Mouse (Mus musculus): Measurements from ENCODE around the gene Grid2.

DNA sequence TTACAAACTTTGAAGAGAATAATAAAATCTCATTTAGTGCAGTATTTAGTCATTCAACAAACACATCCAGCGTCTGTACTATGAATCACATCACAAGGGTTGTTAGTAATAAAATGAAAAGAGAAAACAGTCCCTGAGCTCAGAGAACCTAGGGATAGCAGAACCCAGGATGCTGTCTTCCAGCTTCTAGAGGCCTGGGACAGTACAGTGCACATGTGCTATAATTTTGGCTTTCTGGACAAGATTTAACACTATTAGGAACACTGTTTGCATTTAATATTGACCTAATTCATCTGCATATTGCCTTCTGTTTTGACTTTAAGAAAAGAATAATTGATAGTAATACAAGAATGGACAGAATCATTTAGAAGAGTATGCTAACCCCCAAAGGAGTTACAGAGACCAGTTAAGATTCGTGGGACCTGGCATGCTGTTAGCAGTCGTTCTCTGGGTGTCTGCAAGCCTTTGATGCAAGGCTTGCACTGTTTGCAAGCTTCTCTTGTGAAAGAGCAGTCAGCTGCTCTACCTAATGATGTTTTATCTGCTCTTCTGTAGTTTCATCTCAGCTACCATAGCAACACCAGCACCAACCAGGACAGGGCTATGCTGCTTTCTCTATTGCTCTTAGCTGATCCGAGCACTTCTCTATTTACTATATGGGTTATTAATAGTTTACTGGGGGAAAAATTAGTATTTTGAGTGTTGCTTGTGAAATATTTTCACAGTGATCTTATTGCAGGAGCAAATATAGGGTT, 1234.8 kb downstream of the Grid2 start:
- TF ChIP-seq CTCF (IDR thresholded peaks at IDR 0.05; ENCODE audit: low read depth) (no peak), EP300 (optimal IDR thresholded peaks at IDR 0.05) (no peak)

All from stomach, postnatal 0 days (tissue).